Mouse (Mus musculus): Measurements from ENCODE around the gene Prkag2.
A peak's percentile ranks its signal among the peaks of the same experiment; 100 is the strongest.

The Prkag2 gene

DNA sequence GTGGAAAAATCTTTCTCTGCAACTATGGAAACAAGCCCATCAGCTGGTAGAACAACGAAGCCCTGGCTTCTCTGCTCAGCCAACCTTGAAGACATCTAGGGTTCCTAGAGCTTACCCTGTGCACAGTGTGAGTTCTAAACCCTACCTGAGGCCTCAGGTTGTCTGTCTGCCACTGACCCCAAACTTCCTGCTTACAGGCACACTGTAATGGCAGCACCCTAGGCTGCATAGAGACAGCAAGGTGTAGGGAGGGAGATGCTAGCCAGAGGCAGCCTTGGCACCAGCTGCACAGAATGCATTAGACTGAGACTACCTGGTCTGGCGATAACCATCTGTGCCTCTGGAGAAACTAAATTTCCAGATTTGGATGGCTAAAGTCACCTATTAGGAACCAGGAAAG is 61.6 kb downstream of the Prkag2 start:
- no peak for TF ChIP-seq GATA4 (IDR thresholded peaks at IDR 0.05; ENCODE audit: insufficient replicate concordance, low read length)

DNA sequence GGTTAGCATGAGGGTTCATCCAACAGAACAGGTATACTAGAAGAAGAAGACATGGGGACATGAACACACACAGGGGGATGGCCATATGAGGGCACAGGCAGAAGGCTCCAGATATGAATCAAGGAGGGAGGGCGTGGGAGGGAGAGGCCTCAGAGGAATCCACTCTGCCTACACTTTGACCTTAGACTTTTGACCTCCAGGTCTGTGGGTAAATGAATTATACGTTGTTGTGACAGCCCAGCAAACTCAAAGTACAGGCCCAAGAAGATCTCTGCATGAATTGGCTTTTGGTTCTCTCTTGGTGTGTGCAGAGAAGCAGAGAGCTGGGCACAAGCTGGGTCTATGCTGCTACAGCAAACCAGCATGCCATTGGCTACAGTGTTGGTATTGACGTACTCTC is 65.1 kb downstream of the Prkag2 start:
- no peak for TF ChIP-seq GATA4 (IDR thresholded peaks at IDR 0.05; ENCODE audit: insufficient replicate concordance, low read length)

DNA sequence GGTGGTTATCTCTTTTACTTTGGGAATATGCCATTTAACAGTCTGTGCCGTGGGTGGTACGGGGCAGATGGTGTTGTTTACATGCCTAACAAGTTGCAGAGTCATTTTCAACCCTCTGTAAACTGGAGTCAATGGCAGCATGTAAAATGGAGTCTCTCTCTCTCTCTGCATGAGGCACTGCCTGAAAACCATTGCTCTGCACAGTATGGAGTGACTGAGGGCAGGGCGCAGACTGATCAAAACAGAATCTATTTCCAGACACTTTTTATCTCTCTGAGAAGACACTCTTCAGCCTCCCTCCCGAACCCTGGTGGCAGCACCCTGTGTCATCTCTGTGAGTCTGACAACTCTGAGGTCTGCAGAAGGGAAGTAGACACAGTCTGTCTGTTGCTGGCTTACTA is 69.0 kb downstream of the Prkag2 start:
- no peak for TF ChIP-seq GATA4 (IDR thresholded peaks at IDR 0.05; ENCODE audit: insufficient replicate concordance, low read length)

DNA sequence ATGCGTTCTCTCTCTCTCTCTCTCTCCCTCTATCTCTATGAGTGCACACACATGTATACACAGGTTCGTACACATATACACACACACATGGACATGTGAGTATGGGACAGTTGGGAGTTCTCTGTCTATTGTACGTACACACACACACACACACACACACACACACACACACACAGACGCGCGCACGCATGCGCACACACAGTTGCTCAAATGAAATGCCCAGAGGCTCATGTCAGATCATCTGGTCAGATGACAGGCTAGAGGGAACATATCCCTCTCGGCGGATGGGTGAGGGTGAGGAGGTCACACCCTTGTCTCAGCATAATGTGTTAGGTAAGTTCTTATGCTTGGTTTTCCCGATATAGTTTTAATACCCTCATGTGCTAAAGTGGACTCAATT is 69.4 kb downstream of the Prkag2 start:
- no peak for TF ChIP-seq GATA4 (IDR thresholded peaks at IDR 0.05; ENCODE audit: insufficient replicate concordance, low read length)

DNA sequence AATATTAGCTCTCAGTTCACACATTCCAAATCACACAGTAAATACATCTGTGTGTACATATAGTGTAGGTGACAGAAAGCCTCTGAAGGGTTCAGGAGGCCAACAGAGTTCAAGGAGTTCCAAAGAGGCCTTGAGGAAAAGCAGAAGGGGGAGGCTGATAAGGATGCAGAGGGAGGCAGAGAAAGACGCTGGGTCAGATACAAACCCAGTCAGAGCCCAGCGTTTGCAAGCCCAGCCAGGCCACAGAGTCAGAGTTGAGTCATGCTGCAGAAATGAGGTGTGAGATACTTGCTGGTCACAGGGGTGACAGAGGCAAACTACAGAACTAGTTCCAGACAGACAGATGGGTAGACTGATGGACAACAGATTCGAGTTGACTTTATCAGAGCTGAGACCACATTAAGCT is 70.2 kb downstream of the Prkag2 start:
- TF ChIP-seq GATA4 (IDR thresholded peaks at IDR 0.05; ENCODE audit: insufficient replicate concordance, low read length), result no peak

DNA sequence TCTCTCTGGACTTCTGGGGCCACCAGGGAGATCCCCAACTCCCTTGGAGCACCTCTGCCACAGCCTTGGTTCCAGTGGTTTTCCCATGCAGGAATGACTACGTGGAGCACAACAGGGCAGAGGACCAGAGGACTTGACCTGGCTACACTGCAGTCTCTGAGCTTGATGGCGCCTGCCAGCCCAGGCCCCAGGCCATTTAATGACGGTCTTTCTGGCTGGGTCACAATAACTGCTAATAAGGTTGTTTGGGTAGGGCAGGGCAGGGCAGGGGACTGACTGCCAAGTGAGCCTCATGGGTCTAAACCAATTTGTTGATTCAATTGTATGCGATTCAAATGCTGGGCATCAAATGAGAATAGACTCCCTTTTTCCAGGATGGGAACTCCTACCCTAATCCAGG is 72.8 kb downstream of the Prkag2 start:
- no peak for TF ChIP-seq GATA4 (IDR thresholded peaks at IDR 0.05; ENCODE audit: insufficient replicate concordance, low read length)

DNA sequence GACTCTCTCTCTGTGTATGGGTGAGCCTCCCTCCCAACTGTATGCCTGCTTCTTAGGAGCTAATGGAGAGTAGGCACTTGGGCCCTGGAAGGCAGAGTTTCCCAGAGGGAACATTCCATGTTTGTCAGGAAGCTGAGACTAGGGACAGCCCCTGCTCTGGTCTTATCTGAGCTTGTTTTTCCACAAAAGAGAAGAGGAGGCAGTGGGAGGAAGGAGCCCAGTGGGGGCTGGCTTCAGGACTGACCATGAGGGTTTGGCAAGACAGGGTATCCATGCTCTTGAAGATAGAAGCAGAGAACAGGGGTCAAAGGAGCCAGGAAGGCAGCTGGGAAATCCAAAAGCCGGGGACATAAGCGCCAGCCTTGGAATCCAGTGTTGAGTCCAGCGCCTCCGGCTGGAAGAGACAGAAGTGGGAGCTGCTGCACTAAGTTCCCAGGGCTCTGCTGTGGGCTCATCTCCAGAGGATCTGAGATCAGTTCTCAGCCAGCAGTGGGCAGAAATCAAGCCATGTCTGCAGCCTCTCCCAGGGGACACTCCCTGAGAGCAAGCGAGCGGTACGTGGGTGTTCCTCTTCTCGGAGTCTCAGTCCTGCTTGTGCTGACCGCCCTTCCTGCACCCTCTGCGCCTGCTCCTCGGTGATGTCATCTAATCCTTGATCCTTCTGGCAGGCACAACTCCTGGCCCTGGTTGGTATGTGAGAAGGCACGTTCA is 75.0 kb downstream of the Prkag2 start:
- 0 out of 2 replicates have a peak, but pooled peaks have one; percentile 5 for TF ChIP-seq GATA4 (IDR thresholded peaks at IDR 0.05; ENCODE audit: insufficient replicate concordance, low read length)

DNA sequence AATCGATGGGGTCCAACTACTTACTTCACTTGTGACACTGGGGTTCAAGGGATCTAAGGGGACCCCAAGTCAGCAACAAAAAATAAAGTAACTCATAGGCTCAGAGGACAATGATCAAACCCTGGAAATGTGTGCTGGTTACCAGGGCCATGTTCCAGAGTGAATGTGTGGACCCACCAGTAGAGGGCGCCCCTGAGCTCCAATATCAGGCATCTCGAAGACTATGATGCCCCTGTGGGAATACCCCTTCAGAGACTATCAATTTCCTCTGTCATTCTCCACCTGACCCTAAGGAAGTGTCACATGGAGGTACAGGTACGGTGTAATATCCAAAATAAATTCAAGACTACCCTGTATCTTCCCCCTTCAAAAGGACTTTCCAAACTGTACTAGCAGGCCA is 77.5 kb downstream of the Prkag2 start:
- no peak for TF ChIP-seq GATA4 (IDR thresholded peaks at IDR 0.05; ENCODE audit: insufficient replicate concordance, low read length)

DNA sequence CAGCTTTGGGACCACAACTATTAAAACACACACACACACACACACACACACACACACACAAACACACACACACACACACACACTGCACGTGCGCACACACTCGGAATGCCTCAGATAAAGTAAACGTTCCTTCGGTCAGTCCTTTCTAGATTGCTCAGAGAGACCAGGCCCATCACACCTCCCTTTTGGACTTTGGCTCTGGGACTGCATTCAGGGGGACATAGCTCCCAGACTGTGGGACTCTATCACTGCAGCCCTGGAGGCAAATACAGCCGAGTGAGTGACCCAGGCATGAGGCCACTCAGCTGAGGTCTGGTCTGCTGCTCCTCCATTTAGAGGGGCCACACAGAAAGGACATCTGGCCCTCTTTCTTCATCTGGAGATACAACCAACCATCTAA is 81.2 kb downstream of the Prkag2 start:
- TF ChIP-seq GATA4 (IDR thresholded peaks at IDR 0.05; ENCODE audit: insufficient replicate concordance, low read length), result no peak

DNA sequence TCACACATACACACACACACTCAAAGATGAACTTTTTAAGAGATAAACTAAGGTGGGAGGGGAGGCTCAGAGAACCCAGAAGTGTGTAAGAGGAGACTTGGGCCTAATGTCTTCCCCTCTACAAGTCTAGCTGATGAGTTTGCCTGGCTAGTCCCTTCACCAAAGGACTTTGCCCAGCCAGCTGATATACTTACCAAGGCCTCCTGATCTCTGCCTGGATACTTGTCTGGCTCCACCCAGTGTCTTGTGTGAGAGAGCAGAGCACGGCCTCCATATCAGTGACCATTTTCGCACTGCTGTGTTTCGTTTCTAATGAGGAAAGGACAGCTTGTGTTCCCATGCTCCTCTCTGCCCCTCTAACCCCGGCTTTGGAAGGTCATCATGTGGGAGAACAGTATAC is 88.3 kb downstream of the Prkag2 start:
- no peak for TF ChIP-seq GATA4 (IDR thresholded peaks at IDR 0.05; ENCODE audit: insufficient replicate concordance, low read length)

DNA sequence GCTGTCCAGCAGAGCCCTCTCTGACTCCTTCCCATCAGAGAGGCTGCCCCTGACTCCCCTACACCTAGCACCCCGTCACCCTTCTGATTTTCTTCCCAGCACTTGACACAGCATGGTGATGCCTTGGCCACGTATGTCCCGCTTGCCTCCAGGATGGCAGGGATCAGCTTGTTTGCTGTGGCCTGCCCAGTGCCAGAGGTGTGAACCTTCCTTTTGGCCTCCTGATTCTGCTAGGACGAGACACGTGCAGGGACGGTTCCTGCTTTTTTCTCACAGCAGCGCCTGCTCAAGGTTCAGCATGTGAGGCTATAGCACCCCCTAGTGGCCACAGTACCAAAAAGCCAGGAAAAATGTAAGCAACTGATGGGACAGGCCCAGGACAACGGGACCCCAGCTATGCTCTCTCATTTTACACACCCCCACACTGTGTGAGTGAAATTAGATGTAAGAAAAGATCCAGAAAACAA is 89.4 kb downstream of the Prkag2 start:
- no peak for TF ChIP-seq GATA4 (IDR thresholded peaks at IDR 0.05; ENCODE audit: insufficient replicate concordance, low read length)

DNA sequence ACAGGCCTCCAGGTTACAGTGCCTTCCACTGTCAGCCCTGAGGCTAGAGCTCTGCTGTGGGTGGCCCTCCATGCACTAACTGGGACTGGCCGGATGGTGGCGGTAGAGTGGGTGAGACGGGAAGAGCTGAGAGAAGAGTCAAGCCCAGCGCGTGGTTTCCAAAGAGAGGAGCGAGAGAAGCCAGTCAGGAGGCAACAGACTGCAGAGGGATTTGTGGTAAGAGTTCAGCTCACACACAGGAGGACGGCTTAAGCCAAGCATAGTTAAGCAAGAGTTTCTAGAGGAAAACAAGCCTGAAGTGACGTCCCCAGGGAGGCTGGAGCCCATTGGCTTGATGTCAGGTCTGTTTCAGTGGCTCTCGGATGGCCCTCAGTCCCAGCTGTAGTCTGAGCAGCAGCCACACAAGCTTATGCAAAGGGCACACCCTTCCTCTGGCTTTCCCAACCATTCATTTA is 90.0 kb downstream of the Prkag2 start:
- TF ChIP-seq GATA4 (IDR thresholded peaks at IDR 0.05; ENCODE audit: insufficient replicate concordance, low read length), result no peak

DNA sequence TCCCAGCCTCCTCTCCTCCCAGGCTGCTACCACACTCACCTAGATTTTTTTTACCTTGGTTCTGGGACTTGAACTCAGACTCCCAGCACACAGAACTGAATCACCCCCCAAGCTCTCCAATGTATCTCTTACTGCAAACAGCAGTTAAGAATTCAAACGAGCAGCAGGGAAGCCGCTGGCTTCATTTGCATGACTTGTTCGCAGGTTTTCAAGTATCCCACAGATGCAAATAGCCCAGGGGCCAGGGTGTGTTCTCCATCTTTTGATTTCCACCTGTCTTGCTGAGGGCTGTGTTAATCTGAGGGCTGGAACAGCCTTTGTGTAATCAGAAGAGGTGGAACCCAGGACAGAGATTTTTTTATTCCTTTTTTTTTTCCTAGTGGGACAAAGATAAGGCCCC is 90.7 kb downstream of the Prkag2 start:
- no peak for TF ChIP-seq GATA4 (IDR thresholded peaks at IDR 0.05; ENCODE audit: insufficient replicate concordance, low read length)

DNA sequence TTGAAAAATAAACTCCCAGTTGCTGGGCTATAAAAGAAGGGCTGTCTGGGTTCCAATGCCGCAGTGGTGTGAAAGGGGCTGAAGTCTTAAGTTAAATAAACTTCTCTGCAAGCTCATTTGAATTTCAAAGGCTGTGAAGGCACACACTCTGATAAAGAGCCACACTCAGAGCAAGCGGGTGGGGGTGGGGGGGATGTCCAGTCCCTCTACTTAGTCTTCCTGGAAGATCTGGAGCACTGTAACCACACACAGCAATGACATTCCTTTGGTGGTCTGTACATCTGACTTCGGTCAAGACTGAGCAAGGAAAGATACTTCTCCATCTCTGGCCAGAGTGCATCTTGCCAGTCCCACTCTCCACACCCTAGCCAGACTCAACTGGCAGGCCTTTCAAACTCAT is 91.5 kb downstream of the Prkag2 start:
- TF ChIP-seq GATA4 (IDR thresholded peaks at IDR 0.05; ENCODE audit: insufficient replicate concordance, low read length), result no peak

DNA sequence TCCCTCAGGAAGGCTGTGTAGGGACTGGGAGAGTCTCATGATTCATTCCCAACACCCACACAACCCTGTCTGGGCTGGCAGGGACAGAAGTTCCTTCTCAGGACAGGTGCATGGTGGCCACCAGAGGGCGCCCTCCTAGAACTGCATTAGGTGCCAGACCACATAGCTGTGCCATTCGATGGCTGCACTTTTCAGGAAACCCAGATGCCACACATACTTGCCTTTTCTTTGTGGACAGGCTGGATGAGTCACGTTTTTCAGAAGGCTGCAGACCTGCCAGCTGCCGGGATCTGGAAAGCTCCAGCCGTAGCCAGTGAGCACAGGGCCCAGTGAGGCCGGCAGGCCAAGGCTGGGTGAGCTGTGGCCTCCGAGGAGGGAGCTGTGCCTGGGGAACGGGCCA is 93.6 kb downstream of the Prkag2 start:
- no peak for TF ChIP-seq GATA4 (IDR thresholded peaks at IDR 0.05; ENCODE audit: insufficient replicate concordance, low read length)

DNA sequence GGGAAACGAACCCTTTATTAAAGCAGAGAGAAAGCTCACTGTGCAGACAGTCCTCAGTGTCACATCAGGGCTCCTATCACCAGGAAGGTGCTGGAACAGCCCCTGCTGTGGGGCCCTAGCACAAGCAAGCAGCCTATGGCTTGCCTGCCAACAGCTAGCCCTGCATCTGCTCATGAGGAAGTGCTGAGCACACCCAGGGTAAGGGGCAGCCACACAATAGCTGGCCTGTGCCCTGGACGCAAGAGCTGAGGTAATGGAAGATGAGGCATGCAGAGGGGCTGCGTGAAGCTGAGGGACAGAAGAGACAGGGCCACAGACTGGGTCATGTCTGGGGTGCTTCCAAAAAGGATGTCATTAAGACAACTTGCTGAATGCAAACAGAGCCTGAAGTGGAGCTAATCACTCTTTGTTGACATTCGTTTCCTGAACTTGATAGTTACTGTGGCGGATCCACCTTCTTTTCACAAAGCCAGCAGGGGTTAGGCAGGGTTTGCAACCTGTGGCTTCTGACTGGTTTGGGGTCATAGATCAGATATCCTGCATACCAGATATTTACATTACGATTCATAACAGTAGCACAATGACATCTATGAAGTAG is 94.8 kb downstream of the Prkag2 start:
- TF ChIP-seq GATA4 (IDR thresholded peaks at IDR 0.05; ENCODE audit: insufficient replicate concordance, low read length), result no peak

DNA sequence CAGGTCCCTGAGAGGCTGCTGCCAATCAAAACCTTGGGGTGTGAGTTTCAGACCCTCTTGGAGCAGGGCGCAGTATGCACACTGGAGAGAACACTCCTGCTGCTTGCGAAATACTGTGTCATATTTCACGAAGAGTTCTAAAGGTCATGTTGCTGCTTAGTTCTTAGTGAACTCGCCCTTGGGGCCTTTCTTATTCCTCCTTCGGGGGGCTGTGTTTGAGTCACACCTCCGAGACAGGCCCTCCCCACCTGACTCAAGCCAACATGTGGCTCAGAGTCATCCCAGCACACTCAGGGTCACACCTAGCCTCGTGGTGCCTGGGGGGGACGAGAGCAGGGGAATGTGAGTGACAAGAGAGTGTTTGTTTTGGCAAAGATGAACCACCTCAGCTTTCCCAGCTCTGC is 99.0 kb downstream of the Prkag2 start:
- no peak for TF ChIP-seq GATA4 (IDR thresholded peaks at IDR 0.05; ENCODE audit: insufficient replicate concordance, low read length)
